In the genomic region with DNA sequence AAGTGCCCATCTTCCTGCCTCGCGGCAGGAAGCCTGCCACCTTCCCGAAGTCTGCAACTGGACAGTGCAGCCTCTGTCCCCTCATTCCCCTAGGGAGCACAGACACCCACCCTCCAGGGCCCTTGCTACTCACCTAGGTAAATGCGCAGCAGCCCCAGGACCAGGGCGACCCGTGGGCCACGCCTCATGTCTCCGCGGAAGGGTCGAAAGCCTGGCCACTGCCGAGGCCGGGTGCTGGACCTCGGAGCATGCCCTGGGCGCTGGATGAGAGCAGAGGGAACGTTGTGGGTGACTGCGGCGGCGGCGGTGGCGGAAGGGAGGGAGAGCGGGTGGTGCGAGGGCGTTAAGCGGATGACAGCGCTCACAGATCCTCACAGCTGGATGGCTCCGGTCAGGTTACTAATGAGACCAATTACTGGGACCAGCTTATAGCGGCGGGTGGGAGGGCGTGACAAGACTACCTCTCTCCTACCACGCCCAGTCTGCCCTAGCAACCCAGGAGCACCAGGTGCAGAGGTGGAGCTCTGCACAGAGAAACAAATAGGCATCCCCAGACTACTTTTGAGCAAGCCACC, we compare ENCODE assay signal across 8 mouse cellular contexts. TPM values are rescaled to one million over a fixed set of nuclear protein-coding genes. Genes with fewer than 3 reads are reported as not detected.
DNase-seq lines count a peak whose midpoint lies in the region; ATAC-seq lines count a peak whose summit lies in the region.

Cdhr1 (minus strand) TSS at position 392 of the 575 bp plus-strand sequence.

- ATAC-seq in liver, embryonic 11.5 days (replicated peaks; ENCODE audit: low FRiP score) = peak; percentile 23; the same call in 1 of the 2 replicates
- peak; percentile 42; the same call in 1 of the 2 replicates for ATAC-seq in common myeloid progenitor, adult 5-6 weeks (replicated peaks; ENCODE audit: low read depth, poor library complexity, severe bottlenecking)
- no peak for ATAC-seq in heart, embryonic 15.5 days (replicated peaks; ENCODE audit: insufficient number of reproducible peaks, insufficient read depth, low FRiP score, low read depth)
- peak; percentile 74 for ATAC-seq in neural tube, embryonic 13.5 days (ENCODE audit: low read depth)
- no peak for ATAC-seq in monocyte, adult 5-6 weeks (replicated peaks; ENCODE audit: insufficient number of reproducible peaks, low FRiP score, low TSS enrichment, poor library complexity, severe bottlenecking)

- DNase-seq in liver, embryonic 11.5 days (ENCODE audit: low spot score) = peak; percentile 34
- no peak for DNase-seq in liver
- peak in 1 of 2 experiments; percentile 45 for DNase-seq in left cerebral cortex, postnatal 10 days (ENCODE audit: extremely low spot score in 1 of 2, low spot score in 2 of 2)
- DNase-seq in gastrocnemius, postnatal 14 days = no peak

- no peaks in the 10 kb centered on the region for H3K9me3 ChIP-seq in liver, embryonic 11.5 days (ENCODE audit: control insufficient read depth, low read length)
- H3K9me3 ChIP-seq in heart, embryonic 15.5 days (replicated peaks) = no peaks in the 10 kb centered on the region
- no peaks in the 10 kb centered on the region for H3K9me3 ChIP-seq in neural tube, embryonic 13.5 days

- peaks cover 29% of the 10 kb centered on the region for H3K27me3 ChIP-seq in liver, embryonic 11.5 days (replicated peaks; ENCODE audit: control insufficient read depth, insufficient read depth, low read length)
- H3K27me3 ChIP-seq in heart, embryonic 15.5 days = peaks cover 54% of the 10 kb centered on the region
- H3K27me3 ChIP-seq in neural tube, embryonic 13.5 days = peaks cover 26% of the 10 kb centered on the region

- peak within 1 kb of the TSS; percentile 40 for H3K4me2 ChIP-seq in liver, embryonic 11.5 days
- H3K4me2 ChIP-seq in heart, embryonic 15.5 days = peak within 1 kb of the TSS; percentile 61
- H3K4me2 ChIP-seq in neural tube, embryonic 13.5 days = peak within 1 kb of the TSS; percentile 72

- H3K4me3 ChIP-seq in liver, embryonic 11.5 days (ENCODE audit: low read depth, low read length) = peak within 1 kb of the TSS; percentile 21; the same call in 1 of the 2 replicates
- H3K4me3 ChIP-seq in heart, embryonic 15.5 days = peak within 1 kb of the TSS; percentile 41
- peak within 1 kb of the TSS; percentile 41 for H3K4me3 ChIP-seq in neural tube, embryonic 13.5 days

- intact Hi-C loops in left cerebral cortex, postnatal 10 days (cut with DNase I) = no loop called here
- intact Hi-C loops in gastrocnemius, postnatal 14 days (cut with DNase I; ENCODE audit: low total_unique reads) = no loop called here

- H3K27ac ChIP-seq in liver, embryonic 11.5 days (ENCODE audit: low read depth, low read length) = no peak within 1 kb of the TSS
- no peak within 1 kb of the TSS for H3K27ac ChIP-seq in heart, embryonic 15.5 days
- no peak within 1 kb of the TSS for H3K27ac ChIP-seq in neural tube, embryonic 13.5 days (replicated peaks)

- H3K9ac ChIP-seq in liver, embryonic 11.5 days (ENCODE audit: low read depth, low read length) = no peak within 1 kb of the TSS
- no peak within 1 kb of the TSS for H3K9ac ChIP-seq in heart, embryonic 15.5 days
- H3K9ac ChIP-seq in neural tube, embryonic 13.5 days = peak within 1 kb of the TSS; percentile 71

- 2% methylated on average over 30 of the region's 30 CpGs for WGBS in liver, embryonic 11.5 days
- WGBS in heart, embryonic 15.5 days = 0% methylated on average over 30 of the region's 30 CpGs
- WGBS in neural tube, embryonic 13.5 days = under 1% methylated on average over 30 of the region's 30 CpGs

- H3K36me3 ChIP-seq in liver, embryonic 11.5 days (ENCODE audit: control insufficient read depth, insufficient read depth, low read length) = no peaks in the 10 kb centered on the region
- no peaks in the 10 kb centered on the region for H3K36me3 ChIP-seq in heart, embryonic 15.5 days
- no peaks in the 10 kb centered on the region for H3K36me3 ChIP-seq in neural tube, embryonic 13.5 days

- no peaks in the 10 kb centered on the region for H3K4me1 ChIP-seq in liver, embryonic 11.5 days (replicated peaks; ENCODE audit: control insufficient read depth, insufficient read depth, low read length)
- H3K4me1 ChIP-seq in heart, embryonic 15.5 days (replicated peaks) = peaks cover 12% of the 10 kb centered on the region
- peaks cover 11% of the 10 kb centered on the region for H3K4me1 ChIP-seq in neural tube, embryonic 13.5 days (replicated peaks)

RNA-seq across cellular contexts. Expression of gene Cdhr1, which starts in this region (rescaled TPM):
- polyA plus RNA-seq in liver, embryonic 11.5 days (2014; fragmentation: Nextera tagmentation; extraction: Ambion mirVana) = 0.05 TPM in 2 replicates
- not detected in 2 replicates for total RNA-seq in common myeloid progenitor, adult 5-6 weeks (2017)
- polyA plus RNA-seq in heart, embryonic 15.5 days (2015; fragmentation: Nextera tagmentation; extraction: Ambion mirVana) = 0.10 and 0.52 TPM in 2 replicates
- 10 to 100 TPM; 16.1 to 19.1 TPM for total RNA-seq in left cerebral cortex, postnatal 10 days (2021)
- polyA plus RNA-seq in neural tube, embryonic 13.5 days (2015; fragmentation: Nextera tagmentation; extraction: Ambion mirVana) = 5.0 and 5.5 TPM in 2 replicates
- 0.10 TPM in 1 of 3 replicates, not detected in the others for total RNA-seq in monocyte, adult 5-6 weeks (2017)
- not detected for total RNA-seq in gastrocnemius, postnatal 14 days (2021)

Comparison
In these comparisons a context has a peak if more than half of its experiments do, and no peak if none do; other contexts are left out.
1. RNA of gene Cdhr1 (total RNA-seq): 16.1 to 19.1 TPM in left cerebral cortex, postnatal 10 days; not detected in common myeloid progenitor, adult 5-6 weeks, 0.10 TPM in monocyte, adult 5-6 weeks and not detected in gastrocnemius, postnatal 14 days; every median in the first group is over 10 times any median in the second.
2. Peak in DNase-seq, ATAC-seq, H3K4me3 ChIP-seq and H3K4me2 ChIP-seq in liver, embryonic 11.5 days; RNA of the gene not detected or under 1 TPM.
3. Peak in ATAC-seq in common myeloid progenitor, adult 5-6 weeks; RNA of the gene not detected or under 1 TPM.
4. Peak in every context shown above with its lines, with median percentiles within 50 percentile points of each other: H3K4me2 ChIP-seq and H3K4me3 ChIP-seq.